Mouse (Mus musculus): ENCODE data around the gene Serpinb1b. TPM values are rescaled to one million over a fixed set of nuclear protein-coding genes. Genes with fewer than 3 reads are reported as not detected.

The Serpinb1b gene
- polyA plus RNA-seq, 1 experiment from 2014 or later = 0.98 TPM

GRCm38 (mm10) chr13:33076247-33076646, 2.1 kb upstream of the Serpinb1b start:
- 86% methylated on average over 3 of the region's 3 CpGs for whole genome bisulfite sequencing
- no peak for ATAC-seq (ENCODE audit: low FRiP score)

GRCm38 (mm10) chr13:33077026-33077685, 1.2 kb upstream of the Serpinb1b start:
- Histone ChIP-seq H3K9me3 (no peaks in the 10 kb centered on the region), H3K36me3 (replicated peaks) (no peaks in the 10 kb centered on the region), H3K9ac (no peak overlapping the region), H3K4me3 (replicated peaks) (no peak overlapping the region), H3K4me2 (no peak overlapping the region), H3K27ac (no peak overlapping the region), H3K27me3 (no peaks in the 10 kb centered on the region), H3K4me1 (no peaks in the 10 kb centered on the region)
- 87% methylated on average over 10 of the region's 10 CpGs for WGBS
- ATAC-seq (ENCODE audit: low FRiP score) = no peak

More at GRCm38 (mm10) chr13:33076247-33076646, 2.1 kb upstream of the Serpinb1b start:
- H3K36me3 ChIP-seq (replicated peaks) = no peaks in the 10 kb centered on the region
- H3K4me1 ChIP-seq = no peaks in the 10 kb centered on the region
- H3K4me2 ChIP-seq = no peak overlapping the region
- H3K9ac ChIP-seq = no peak overlapping the region
- H3K9me3 ChIP-seq = no peaks in the 10 kb centered on the region
- no peaks in the 10 kb centered on the region for H3K27me3 ChIP-seq
- no peak overlapping the region for H3K4me3 ChIP-seq (replicated peaks)
- no peak overlapping the region for H3K27ac ChIP-seq

GRCm38 (mm10) chr13:33079391-33079790, 1.0 kb downstream of the Serpinb1b start:
- 25% methylated on average over 6 of the region's 6 CpGs for WGBS
- H3K9me3 ChIP-seq = no peaks in the 10 kb centered on the region
- no peak overlapping the region for H3K27ac ChIP-seq
- no peak overlapping the region for H3K4me2 ChIP-seq
- H3K27me3 ChIP-seq = no peaks in the 10 kb centered on the region
- no peaks in the 10 kb centered on the region for H3K36me3 ChIP-seq (replicated peaks)
- ATAC-seq (ENCODE audit: low FRiP score) = peak; percentile 57; the same call in 1 of the 2 replicates
- no peak overlapping the region for H3K9ac ChIP-seq
- H3K4me1 ChIP-seq = no peaks in the 10 kb centered on the region
- no peak overlapping the region for H3K4me3 ChIP-seq (replicated peaks)

- no peak overlapping the region for H3K9ac ChIP-seq
- H3K4me2 ChIP-seq = no peak overlapping the region
- no peaks in the 10 kb centered on the region for H3K27me3 ChIP-seq
- ATAC-seq (ENCODE audit: low FRiP score) = no peak
- H3K27ac ChIP-seq = no peak overlapping the region
- H3K4me3 ChIP-seq (replicated peaks) = no peak overlapping the region
- 14% methylated on average over 3 of the region's 3 CpGs for WGBS
- H3K4me1 ChIP-seq = no peaks in the 10 kb centered on the region; the same call in 1 of the 2 replicates
- H3K36me3 ChIP-seq (replicated peaks) = no peaks in the 10 kb centered on the region
- H3K9me3 ChIP-seq = no peaks in the 10 kb centered on the region
Measured at GRCm38 (mm10) chr13:33080356-33080755, 2.0 kb downstream of the Serpinb1b start.

GRCm38 (mm10) chr13:33083834-33084233, 5.5 kb downstream of the Serpinb1b start:
- H3K4me1 ChIP-seq = no peaks in the 10 kb centered on the region; the same call in 1 of the 2 replicates
- no peaks in the 10 kb centered on the region for H3K27me3 ChIP-seq
- H3K27ac ChIP-seq = no peak overlapping the region
- WGBS = 71% methylated on average over 2 of the region's 2 CpGs
- no peak overlapping the region for H3K4me2 ChIP-seq
- ATAC-seq (ENCODE audit: low FRiP score) = no peak
- H3K9ac ChIP-seq = no peak overlapping the region
- H3K9me3 ChIP-seq = peaks cover 8% of the 10 kb centered on the region; the same call in 1 of the 2 replicates
- H3K4me3 ChIP-seq (replicated peaks) = no peak overlapping the region
- H3K36me3 ChIP-seq (replicated peaks) = no peaks in the 10 kb centered on the region

GRCm38 (mm10) chr13:33084975-33085694, 6.8 kb downstream of the Serpinb1b start:
- no peak overlapping the region for H3K27ac ChIP-seq
- 65% methylated on average over 5 of the region's 5 CpGs for WGBS

GRCm38 (mm10) chr13:33085695-33086432, 7.5 kb downstream of the Serpinb1b start:
- no peak overlapping the region for H3K27ac ChIP-seq
- H3K4me2 ChIP-seq = no peak overlapping the region
- peak; percentile 61; the same call in 1 of the 2 replicates for ATAC-seq (ENCODE audit: low FRiP score)

More at GRCm38 (mm10) chr13:33084975-33085694, 6.8 kb downstream of the Serpinb1b start:
- H3K27me3 ChIP-seq = no peaks in the 10 kb centered on the region
- no peak overlapping the region for H3K9ac ChIP-seq
- no peak overlapping the region for H3K4me3 ChIP-seq (replicated peaks)
- no peaks in the 10 kb centered on the region; the same call in 1 of the 2 replicates for H3K4me1 ChIP-seq
- no peaks in the 10 kb centered on the region for H3K36me3 ChIP-seq (replicated peaks)
- no peak overlapping the region for H3K4me2 ChIP-seq
- no peak for ATAC-seq (ENCODE audit: low FRiP score)
- H3K9me3 ChIP-seq = peaks cover 9% of the 10 kb centered on the region; the same call in 1 of the 2 replicates

GRCm38 (mm10) chr13:33089566-33089965, 11.2 kb downstream of the Serpinb1b start:
- no peaks in the 10 kb centered on the region; the same call in 1 of the 2 replicates for H3K4me1 ChIP-seq
- 88% methylated on average over 3 of the region's 3 CpGs for WGBS
- no peak overlapping the region for H3K4me3 ChIP-seq (replicated peaks)
- no peak overlapping the region for H3K9ac ChIP-seq
- no peaks in the 10 kb centered on the region for H3K27me3 ChIP-seq
- H3K27ac ChIP-seq = no peak overlapping the region
- ATAC-seq (ENCODE audit: low FRiP score) = no peak
- no peaks in the 10 kb centered on the region for H3K36me3 ChIP-seq (replicated peaks)
- H3K9me3 ChIP-seq = peaks cover 9% of the 10 kb centered on the region; the same call in 1 of the 2 replicates
- H3K4me2 ChIP-seq = no peak overlapping the region

More at GRCm38 (mm10) chr13:33085695-33086432, 7.5 kb downstream of the Serpinb1b start:
- peaks cover 9% of the 10 kb centered on the region; the same call in 1 of the 2 replicates for H3K9me3 ChIP-seq
- H3K36me3 ChIP-seq (replicated peaks) = no peaks in the 10 kb centered on the region
- H3K4me1 ChIP-seq = no peaks in the 10 kb centered on the region; the same call in 1 of the 2 replicates
- H3K9ac ChIP-seq = no peak overlapping the region
- no peaks in the 10 kb centered on the region for H3K27me3 ChIP-seq
- no peak overlapping the region for H3K4me3 ChIP-seq (replicated peaks)

- no peak overlapping the region for H3K4me2 ChIP-seq
- peaks cover 9% of the 10 kb centered on the region; the same call in 1 of the 2 replicates for H3K9me3 ChIP-seq
- H3K9ac ChIP-seq = no peak overlapping the region
- no peaks in the 10 kb centered on the region for H3K36me3 ChIP-seq (replicated peaks)
- no peak overlapping the region for H3K4me3 ChIP-seq (replicated peaks)
- no peak for ATAC-seq (ENCODE audit: low FRiP score)
- no peaks in the 10 kb centered on the region; the same call in 1 of the 2 replicates for H3K4me1 ChIP-seq
- H3K27ac ChIP-seq = no peak overlapping the region
- WGBS = 69% methylated on average over 1 of the region's 1 CpGs
- H3K27me3 ChIP-seq = no peaks in the 10 kb centered on the region
Measured at GRCm38 (mm10) chr13:33090546-33090945, 12.2 kb downstream of the Serpinb1b start.

GRCm38 (mm10) chr13:33091306-33091705, 12.9 kb downstream of the Serpinb1b start:
- 92% methylated on average over 1 of the region's 1 CpGs for WGBS
- no peaks in the 10 kb centered on the region for H3K27me3 ChIP-seq
- H3K27ac ChIP-seq = no peak overlapping the region
- H3K4me1 ChIP-seq = no peaks in the 10 kb centered on the region
- no peak overlapping the region for H3K4me3 ChIP-seq (replicated peaks)
- H3K9me3 ChIP-seq = peaks cover 9% of the 10 kb centered on the region; the same call in 1 of the 2 replicates
- H3K9ac ChIP-seq = no peak overlapping the region
- H3K4me2 ChIP-seq = no peak overlapping the region
- no peaks in the 10 kb centered on the region for H3K36me3 ChIP-seq (replicated peaks)
- no peak for ATAC-seq (ENCODE audit: low FRiP score)

- Histone ChIP-seq H3K4me2 (no peak overlapping the region), H3K9ac (no peak overlapping the region), H3K4me1 (no peaks in the 10 kb centered on the region), H3K27ac (no peak overlapping the region), H3K27me3 (no peaks in the 10 kb centered on the region), H3K36me3 (replicated peaks) (no peaks in the 10 kb centered on the region), H3K9me3 (no peaks in the 10 kb centered on the region), H3K4me3 (replicated peaks) (no peak overlapping the region)
- 77% methylated on average over 1 of the region's 1 CpGs for WGBS
- ATAC-seq (ENCODE audit: low FRiP score) = no peak
Measured at GRCm38 (mm10) chr13:33095575-33095974, 17.2 kb downstream of the Serpinb1b start.

GRCm38 (mm10) chr13:33105626-33106025, 27.3 kb downstream of the Serpinb1b start:
- Histone ChIP-seq H3K4me2 (no peak overlapping the region), H3K9ac (no peak overlapping the region), H3K4me1 (no peaks in the 10 kb centered on the region), H3K4me3 (replicated peaks) (no peak overlapping the region), H3K36me3 (replicated peaks) (no peaks in the 10 kb centered on the region), H3K27me3 (no peaks in the 10 kb centered on the region), H3K27ac (no peak overlapping the region), H3K9me3 (peaks cover 9% of the 10 kb centered on the region; the same call in 1 of the 2 replicates)
- no peak for ATAC-seq (ENCODE audit: low FRiP score)
